Mouse (Mus musculus) common myeloid progenitor, adult 5-6 weeks (primary cell): Measurements from ENCODE around the gene Gpr108. TPM values are rescaled to one million over a fixed set of nuclear protein-coding genes. Genes with fewer than 3 reads are reported as not detected.
A peak's percentile ranks its signal among the peaks of the same experiment; 100 is the strongest.

Source experiments
- ATAC-seq: replicated peaks from 2 replicates; pipeline ENCODE4 v1.8.0; 2016; ENCODE audit warnings: low read depth, mild to moderate bottlenecking, moderate TSS enrichment, inconsistent platforms; ENCODE audit not compliant: poor library complexity, severe bottlenecking
- total RNA-seq: library from RNA; stranded (forward); fragments of 200-1000, 187-1606 nt; gene quantifications from 2 replicates; pipeline ENCODE4 v1.2.3, GENCODE M21; 2017

Gpr108 gene
- total RNA-seq, 1 experiment from 2014 or later, result 17.0 TPM

DNA sequence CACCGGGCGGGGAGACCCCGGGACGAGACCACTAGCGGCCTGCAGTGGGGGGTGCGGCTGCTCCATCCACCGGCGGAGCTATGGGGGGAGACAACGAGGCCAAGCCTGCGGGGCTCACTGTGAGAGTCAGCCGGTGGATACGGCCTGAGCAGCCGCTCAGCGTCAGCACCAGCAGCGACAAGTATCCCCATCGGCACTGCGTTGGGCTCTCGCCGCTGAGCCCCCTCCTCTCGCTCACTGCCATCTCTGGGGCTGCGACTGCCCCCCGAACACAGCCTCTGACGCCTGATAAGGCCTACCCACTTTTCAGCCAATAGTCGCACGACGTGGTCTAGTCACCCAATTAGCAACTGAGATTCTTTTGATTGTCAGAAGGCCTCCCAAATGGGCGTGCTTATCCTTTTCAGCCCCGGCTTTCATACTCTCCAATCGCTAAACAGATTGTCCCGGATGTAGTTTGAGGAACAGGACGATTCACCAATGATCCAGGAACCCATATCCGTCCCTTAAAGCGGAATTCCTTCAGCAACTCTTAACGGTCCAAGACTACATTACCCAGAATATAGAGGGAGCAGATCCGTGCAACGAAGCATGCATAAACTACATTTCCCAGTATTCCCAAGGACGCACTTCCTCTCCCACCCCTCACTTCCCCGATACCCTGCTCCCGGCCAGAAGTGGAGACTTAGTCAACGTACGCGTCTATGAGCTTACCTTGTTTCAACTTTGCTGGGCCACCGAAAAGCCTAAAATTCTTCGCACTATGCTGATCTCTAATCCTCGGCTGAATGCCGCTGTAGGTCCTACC lies 649 bp downstream of the Gpr108 start:
- peak; percentile 68 for ATAC-seq

DNA sequence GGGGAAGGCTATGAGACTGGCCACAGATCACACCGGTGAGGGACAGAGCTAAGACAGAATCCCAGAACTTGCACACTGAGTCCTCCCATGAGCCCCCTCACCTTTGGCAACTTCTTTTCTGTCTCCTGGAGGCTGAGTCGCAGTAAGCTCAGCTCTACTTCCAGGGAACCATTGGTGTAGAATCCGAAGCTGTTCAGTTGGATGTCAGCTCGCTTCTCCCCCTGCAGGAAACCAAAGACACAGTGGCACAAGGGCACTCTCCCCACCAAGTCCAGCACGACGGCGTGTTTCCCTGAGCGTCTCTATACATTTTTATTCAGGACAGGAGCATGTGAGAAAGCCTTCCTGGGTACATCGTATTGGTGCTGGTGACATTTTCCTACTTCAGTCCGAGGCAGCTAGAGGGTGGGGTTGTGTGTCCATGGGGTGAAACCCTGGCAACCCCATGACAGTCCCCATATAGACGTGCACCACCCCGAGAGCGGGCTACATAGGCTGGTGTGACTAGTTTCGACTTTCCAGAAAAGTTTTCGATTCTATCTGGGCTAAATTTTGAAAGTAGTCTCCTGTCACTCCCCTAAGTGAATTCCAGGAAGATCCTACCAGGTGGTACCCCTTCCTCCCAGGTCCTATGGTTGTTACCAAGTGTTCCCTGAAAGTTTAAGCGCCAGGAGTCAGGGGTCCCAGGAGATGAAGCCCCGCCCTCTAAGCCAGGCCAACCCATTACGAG lies 1.4 kb downstream of the Gpr108 start:
- ATAC-seq, result no peak

DNA sequence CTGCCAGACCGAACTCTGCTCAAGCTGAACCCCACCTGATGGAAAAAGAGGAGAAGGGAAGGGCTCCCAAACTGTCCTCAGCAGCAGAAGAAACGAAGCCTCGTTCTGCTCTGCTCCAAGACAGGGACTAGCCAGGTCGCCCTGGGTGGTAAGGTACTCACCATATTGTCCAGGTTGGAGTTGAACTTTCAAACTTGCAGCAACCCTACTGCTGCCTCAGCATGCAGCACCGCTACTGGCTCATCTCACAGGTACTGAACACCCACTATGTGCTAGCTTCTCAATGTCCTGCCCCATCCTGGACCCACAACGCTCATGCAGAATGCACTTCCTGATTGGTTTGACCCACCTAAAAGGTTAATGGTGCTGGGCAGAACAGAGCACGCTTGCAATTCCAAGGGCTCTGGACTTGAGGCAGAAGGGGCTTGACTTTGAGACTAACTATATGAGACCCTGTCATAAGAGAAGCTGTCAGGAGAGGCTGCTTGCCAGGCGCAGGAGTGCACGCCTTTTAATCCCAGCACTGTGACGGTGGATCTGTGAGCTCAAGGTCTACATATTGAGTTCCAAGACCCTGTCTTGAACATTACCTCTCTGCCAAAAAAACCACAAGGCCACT lies 2.8 kb downstream of the Gpr108 start:
- no peak for ATAC-seq

DNA sequence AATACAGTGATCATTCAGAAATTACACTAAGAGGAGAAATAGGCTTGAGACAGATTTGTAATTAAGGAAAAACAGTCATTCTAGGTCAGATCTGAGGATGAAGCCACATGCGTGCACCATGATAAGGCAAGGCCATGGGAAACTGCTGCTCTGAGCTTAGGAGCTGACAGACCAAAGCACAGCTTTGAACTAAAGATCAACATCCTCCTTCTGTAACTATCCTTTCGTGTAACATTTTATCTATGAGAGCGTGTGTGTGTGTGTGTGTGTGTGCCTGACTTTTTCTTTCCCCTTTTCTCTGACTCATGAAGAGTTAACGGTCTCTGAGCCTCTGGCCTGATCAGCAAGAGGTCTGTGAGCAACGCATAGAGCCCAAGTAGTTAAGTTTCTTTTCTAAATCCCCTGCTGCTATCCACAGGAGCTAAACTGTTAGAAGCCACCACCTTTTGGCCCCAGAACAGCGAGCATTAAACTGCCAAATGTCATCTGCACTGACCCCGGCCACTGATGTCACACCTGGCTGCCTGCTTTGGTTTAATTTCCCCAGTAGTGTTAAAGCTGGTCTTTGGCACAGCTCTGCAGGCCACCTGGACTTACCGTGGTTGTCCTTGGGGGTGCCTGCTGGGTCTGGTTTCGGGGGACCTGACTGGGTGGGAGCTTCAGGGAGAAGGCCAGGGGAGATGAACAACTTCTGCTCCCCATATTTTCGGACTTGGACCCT lies 4.4 kb downstream of the Gpr108 start:
- no peak for ATAC-seq

DNA sequence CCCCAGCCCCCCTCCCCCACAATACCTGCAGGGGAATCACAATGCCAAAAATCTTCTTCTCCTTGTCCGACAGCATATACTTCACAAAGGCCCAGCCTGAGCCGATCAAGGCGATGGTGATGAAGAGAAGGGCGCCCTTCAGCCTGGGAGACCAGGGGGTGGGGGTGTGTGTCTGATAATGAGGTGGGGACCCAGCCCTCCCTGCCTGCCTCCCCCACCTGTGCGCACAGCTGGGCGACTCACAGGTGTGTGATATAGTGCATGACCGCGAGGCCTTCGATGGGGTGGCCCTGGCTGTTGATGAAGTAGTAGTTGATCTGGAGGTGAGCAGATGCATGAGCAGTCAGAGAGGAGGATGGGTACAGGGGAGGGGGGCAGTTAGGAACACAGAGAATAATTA lies 11.1 kb downstream of the Gpr108 start:
- ATAC-seq, result no peak

DNA sequence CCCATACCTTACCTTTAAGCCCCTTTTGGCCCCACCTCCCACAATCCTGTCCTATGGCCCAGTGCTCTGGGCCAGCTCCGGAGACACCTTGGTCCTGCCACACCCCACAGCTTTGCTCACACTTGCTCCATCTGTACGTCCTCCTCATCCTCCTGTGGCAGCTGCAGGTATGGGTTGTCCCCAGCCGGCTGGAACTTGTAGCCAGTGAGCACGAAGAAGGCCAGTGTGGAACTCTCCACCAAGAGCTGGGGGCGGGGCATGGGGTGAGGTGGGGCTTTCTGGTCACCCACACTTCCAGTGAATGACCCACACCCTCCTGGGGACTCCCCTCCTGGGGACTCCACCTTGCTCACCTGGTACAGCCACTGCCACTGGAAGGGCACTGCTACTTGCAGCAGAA lies 12.4 kb downstream of the Gpr108 start:
- ATAC-seq, result no peak

DNA sequence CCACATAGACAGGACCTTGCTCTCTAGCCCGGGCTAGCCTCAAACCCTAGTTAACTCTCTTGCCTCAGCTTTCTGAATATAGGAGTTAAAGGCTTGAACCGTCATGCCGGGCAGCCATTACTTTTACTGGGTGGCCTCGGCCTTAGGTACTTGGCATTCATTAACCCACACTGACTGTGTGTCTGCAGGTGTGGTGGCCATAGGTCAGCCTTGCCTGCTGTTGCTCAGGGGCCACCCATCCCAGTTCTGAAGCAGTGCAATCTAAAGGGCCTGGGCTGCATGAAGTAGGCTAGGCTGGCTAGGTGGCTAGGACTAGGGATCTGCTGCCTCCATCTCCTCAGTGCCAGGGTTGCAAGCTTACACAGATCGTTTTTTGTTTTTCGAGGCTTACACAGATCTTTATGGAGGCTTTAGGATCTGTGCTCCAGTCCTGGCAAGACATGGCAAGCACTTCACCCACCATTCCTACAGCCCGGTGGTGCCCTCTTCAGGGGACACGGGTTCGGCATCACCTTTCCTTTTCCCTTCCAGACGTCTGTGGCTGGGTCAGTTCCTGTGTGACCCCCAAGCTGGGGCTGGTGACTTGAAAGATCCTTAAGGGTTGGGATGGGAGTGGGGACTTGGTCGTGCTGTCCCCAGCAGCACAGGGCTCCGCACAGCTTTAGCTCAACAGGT lies 13.9 kb downstream of the Gpr108 start:
- no peak for ATAC-seq

DNA sequence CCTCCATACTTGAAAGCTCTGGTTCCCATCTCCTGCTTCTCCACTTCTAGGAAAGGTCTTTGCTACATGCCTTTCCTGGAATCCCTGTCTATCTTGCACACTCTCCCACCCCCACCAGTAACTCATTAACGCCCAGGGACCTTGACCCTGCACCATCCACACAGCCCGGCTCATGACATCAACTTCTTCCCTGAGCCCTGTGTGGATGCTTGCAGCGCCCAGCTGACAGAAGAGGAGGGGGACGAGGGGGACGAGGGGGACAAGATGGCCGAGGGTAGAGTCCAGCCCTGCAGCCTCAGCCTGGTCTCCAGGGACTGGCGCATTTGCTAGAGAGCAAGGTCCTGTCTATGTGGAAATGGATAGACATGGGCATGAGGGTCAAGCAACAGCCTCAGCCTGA lies 15.2 kb downstream of the Gpr108 start:
- no peak for ATAC-seq

DNA sequence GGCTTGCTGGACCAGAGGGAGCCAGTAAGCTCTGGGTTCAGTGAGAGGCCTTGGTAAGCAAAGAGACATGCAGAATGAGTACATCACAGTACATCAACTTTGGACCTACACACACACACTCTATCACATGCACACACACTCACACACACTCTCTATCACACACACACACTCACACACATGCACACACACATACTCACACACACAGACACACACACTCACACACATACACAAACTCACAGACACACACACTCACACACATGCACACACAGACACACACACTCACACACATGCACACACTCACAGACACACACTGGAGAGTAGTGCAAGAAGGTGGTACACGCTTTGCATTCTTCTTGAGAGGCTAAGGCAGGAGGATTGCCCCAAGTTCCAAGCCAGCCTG lies 16.0 kb downstream of the Gpr108 start:
- no peak for ATAC-seq

DNA sequence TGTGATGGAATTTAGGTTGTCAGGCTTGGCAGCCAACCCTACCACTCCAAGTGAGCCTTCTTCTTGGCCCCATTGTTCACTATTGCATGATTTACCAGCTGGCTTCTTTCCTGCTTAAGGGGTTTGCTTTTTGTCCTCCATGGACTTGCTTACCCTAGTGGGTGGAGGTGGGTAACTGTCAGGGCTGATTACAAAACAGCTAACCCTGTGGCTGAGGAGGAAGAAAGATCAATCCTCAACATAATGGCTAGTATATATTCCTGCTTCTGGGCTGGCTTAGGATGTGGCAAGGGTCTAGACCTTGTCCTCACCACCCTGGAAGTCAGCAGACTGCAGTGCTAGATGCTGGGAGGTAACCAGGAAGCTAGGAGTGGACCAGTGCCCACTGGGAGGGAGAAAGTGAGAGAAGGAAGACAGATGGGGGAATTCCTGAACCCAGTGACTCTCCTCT lies 16.9 kb downstream of the Gpr108 start:
- peak; percentile 15; the same call in 1 of the 2 replicates for ATAC-seq

DNA sequence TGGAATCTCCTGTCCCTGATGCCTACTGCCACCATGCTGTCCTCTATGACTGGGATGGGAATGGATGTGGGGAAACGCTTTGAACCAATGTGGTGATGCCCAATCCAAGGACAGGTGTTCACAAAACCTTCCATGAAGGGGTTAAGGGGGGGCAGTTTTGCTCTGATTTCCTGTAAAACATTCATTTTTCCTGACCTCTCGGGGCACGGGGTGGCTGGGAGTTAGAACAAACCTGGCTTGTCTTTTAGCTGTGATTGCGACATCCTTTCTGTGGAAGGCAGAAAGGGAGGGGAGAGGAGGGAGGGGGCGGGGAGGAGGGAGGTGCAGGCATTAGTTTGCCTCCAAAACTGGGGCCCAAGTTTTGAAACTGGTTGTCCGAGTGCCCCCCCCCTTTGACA lies 17.5 kb downstream of the Gpr108 start:
- ATAC-seq, result 0 out of 2 replicates have a peak, but pooled peaks have one; percentile 26

DNA sequence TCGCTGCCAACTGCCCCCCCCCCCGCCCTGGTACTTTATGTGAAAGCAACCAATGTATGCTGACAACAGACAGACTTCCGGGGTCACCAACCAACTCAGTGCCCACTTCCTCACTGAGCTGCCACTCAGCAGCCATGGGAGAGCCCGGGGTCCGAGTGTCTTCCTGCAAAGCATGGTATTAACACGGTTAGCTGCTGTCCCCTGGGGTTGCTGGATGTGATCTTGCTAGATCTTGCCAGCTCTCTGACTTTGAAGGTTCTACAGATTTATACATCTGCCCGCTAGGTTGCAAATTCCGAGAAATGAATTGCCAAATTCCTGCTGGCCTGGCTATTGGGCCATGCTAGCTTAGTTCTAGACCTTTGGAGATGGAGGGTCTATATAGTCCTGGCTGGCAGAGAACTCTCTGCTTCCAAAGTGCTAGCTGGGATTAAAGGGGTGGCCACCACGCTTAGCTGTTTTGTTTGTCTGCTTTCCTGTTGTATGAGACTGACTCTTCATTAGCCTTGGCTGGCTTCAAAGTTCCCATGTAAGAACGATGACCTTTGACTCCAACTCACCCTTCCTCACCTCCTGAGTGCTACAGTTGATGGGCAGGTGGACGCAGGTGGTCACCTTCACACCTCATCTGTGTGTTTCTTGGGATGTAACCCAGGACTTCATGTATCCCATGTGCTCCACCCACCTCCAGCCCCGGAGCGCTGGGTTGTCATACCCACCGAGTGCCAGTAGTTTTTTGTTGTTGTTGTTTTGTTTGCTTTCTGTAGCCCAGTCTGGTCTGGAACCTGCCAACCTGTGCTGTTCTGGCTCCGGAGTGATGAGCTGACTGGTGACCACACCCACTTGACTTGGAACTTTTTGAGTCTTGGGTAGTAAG lies 18.2 kb downstream of the Gpr108 start:
- ATAC-seq, result no peak

DNA sequence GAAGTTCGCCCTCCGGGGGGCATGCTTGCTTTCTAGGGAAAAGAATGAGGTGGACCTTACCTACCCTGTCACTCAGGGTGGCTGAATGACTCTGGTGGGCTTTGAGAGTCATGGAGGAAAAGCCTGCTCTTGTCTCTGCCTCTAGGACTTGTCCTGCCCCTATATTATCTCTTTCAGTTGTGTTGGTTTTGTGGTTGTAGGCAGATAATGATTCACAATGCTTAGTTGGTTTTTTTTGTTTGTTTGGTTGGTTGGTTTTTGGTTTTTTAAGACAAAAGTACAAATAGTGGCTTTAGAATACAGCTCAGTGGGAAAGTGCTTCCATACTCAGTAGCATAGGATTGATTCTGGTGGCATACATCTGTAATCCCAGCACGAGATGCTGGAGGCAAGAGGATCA lies 19.4 kb downstream of the Gpr108 start:
- no peak for ATAC-seq

DNA sequence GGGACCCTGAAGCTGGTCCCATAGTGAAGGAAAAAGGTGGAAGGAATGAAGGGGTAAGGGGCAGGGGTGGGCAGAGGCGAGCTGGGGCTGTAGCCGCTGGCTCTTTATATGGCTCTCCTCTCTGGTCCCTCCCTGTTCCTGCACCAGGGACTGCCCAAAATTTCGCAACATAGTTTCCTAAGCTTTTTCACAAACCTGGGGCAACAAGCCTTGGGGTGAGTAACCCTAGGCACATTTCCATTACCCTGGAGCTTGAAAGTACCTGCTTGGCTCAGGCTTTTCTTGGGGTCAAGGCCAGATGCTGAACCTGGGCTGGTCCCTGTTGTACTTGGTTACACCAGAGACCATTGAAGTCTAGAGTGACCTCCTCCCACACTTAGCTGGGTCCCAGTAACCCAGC lies 20.2 kb downstream of the Gpr108 start, which contains the start of gene C3:
Gene C3 (minus strand): TSS at position 123 of the 400 bp plus-strand sequence.
- peak; percentile 55 for ATAC-seq

DNA sequence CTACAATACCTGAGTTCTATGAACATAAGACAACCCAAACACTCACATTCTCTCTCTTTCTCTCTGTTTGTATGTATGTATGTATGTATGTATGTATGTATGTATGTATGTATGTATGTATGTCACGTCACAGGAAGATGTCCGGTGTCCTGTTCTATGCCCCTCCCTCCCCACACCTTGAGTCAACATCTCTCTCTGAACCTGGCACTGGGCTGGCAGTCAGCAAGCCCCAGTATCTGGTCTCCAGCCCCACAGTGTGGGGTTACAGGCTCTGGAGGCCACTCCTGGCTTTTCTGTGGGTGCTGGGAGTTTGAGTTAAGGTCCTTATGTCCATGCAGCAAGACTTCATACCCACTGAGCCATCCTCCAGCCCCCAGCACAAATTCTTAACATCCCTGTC lies 20.8 kb downstream of the Gpr108 start:
- ATAC-seq, result no peak

DNA sequence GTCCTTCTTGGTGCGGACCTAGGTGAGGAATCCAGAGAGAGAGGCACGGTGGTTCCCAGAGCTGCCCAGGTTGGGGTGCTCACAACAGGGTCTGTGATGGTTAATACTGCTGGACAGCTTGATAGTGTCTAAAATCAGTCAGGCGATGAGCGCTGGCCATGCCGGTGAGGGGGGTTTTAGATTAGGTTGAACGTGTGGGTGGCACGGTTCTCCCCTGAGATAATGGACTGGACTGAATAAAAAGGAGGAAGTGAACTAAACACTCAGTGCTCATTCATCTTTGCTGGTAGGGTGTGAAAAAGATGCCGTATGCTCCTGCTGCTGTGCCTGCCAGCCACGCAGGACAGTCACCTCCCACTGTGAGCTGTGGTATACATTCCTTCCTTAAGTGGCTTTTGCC lies 24.9 kb downstream of the Gpr108 start:
- ATAC-seq, result peak; percentile 23

DNA sequence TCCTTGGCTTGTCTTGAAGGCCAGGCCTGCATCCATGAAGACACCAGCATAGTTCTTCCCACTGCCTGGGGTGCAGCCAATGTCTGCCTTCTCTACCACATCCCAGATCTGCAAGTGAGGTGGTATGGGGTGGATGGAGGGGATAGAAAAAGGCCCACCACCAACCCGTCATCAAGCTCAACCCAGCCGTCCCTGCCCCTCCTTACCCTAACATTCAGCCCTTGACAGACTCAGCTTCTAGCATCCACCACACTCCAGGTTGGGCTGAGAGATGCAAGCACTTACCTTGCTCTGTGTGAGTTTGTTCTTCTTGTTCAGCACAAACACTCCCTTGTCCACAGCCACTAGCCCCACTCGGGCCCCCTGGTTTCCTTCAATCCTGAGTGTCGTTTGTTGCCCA lies 26.3 kb downstream of the Gpr108 start:
- no peak for ATAC-seq

DNA sequence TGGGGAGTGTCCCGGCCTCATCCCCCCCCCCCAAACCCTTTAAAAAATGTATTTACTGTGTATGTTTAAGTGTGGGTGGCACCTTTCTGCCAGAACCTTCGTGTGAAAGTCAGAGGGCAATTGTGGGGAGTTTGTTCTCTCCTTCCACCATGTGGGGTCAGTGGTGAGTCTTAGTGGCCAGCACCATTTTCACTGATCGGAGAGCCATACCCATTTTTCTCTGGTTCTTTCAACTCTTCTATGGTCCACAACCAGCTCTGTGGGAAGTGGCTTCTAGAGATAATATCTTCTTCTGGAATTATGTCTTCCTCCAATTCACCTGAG lies 28.4 kb downstream of the Gpr108 start:
- peak; percentile 51 for ATAC-seq
